Mouse (Mus musculus): Measurements from ENCODE around the gene Tfrc.

- TF ChIP-seq GATA1 (IDR thresholded peaks at IDR 0.05; ENCODE audit: borderline replicate concordance, low read length), result no peak
- TF ChIP-seq FLI1 (IDR thresholded peaks at IDR 0.05; ENCODE audit: low read length), result no peak
Observed at GRCm38 (mm10) chr16:32636871-32637521, 28.3 kb downstream of the Tfrc start.
